Mouse (Mus musculus): ENCODE results near the gene Scn8a.

Gene Scn8a

DNA sequence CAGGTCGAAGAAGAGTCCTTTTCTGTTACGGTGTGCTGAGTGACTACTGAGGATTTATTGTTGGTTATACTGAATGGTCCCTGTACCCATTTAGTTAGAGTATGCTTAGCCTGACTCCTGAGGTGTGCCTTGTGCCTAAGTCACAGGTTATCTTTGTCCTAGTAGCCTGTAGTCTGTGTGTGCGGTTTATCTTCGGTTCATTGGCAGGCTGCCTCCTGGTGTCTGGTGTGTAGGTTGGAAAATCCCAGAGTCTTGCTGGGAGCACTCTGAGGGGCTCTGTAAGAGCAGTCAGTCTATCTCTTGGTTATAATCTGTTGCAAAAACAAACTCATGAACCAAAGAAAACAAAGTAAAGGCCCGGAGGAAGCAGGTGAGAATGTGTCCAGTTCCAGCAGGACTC, 11.7 kb downstream of the Scn8a start:
- no peak for DNase-seq

DNA sequence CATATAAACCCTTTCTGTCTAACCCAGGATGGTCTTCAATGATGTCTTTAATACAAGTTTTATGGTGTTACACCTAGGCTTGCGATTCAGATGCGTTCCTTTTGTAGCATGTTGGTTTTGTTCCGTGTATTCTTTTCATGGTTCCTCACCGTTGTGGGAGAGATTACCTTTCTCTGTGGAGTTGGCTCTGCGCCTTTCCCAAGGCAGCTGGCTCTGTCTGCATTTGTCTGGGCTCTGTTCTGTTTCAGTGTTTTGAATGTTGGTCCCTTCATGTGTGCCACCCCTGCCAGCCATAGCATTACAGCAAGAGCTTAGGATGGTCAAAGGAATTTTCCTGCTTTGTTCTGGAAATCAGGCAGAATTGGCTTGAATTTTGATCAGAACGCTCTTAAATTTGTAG, 14.8 kb downstream of the Scn8a start:
- no peak for DNase-seq

DNA sequence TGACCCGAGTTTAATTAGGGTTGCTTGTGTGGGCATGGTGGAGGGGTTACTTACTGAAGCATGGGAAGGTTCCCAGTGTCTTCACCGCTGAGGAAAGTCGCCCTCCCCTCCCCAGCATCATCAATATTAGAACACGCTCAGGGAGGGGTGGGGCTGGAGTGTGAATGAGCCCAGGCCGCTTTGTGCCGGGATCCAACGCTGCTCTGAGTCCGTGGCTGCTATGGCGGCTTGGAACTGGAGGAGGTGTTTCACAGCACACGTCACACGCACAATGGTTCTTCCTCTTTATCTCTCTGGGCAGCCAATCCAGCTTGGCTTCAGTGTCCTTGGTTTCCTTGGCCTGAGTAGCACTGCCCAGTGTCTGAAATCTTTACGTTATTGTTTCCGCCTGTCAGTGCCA, 22.3 kb downstream of the Scn8a start:
- no peak for DNase-seq

DNA sequence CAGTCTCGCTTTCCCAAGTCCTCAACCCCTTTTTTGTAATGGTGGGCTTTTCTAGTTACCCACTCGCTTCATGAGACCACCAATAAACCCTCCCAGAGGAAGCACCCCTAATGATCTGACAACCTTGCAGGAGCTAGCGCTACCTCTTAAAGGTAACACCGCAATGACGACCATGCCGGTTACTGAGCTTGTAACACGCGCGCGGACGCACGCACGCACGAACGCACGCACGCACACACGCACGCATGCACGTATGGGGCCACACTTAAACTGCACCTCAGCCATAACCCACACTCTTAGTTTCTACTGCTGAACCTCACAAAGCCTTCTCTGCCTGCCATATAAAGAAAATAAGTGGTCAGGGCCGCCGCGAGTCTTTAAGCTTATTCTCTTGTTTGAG, 26.8 kb downstream of the Scn8a start:
- DNase-seq: no peak

DNA sequence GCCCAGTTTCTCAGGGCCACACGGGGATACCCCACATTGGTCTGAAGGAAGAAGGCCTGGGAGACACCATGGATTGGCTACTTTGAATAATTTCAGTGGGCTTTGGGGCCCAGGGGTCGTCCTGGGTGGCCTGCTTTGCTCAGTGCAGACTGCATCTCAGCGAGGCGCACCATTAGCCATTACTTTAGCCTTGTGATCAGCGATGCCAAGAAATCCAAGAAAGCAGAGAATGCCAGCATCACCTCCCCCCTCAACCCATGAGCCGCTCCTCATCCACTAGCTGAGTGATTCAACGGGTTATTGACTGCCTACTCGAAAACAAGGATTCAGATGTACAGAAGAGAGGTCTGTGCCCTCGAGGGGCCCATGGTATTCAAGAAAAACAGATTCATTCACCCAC, 34.2 kb downstream of the Scn8a start:
- no peak for DNase-seq

DNA sequence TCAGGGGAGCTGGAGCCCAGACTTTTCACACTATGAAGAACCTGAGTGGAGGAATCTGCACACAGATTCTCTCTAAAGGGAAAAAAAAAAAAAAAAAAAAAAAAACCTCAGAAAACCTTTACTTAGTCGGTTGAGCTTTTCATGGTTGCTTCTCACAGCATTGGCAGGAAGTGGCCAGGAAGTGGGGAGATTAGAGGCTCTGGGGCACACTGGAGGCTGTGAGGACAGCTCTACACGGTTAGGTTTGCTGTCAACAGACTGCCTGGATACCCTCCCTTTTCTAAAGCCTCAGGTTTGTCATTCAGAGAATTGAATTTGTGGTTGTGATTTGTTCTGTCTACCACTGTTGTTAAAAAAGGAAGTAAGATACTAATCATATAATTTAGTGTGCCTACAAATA, 35.3 kb downstream of the Scn8a start:
- no peak for DNase-seq

DNA sequence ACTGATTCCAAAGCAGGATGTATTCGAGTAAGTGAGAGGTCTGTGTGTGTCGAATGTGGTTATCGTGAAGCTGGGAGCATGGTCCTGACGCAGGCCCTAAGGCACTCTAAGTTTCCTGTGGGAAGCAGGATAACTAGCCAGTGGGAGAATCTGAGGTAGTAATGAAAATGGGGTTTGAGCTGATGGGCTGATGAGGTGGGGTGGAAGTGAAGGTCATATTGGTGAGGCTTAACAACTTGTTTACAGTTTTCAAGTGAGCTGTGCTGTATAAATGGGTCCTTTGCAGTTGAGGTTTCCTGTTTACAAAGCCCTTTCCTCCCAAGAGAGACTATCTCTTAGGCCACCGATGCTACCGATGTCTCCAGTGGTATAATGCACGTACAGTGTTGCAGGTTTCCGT, 36.1 kb downstream of the Scn8a start:
- no peak for DNase-seq

DNA sequence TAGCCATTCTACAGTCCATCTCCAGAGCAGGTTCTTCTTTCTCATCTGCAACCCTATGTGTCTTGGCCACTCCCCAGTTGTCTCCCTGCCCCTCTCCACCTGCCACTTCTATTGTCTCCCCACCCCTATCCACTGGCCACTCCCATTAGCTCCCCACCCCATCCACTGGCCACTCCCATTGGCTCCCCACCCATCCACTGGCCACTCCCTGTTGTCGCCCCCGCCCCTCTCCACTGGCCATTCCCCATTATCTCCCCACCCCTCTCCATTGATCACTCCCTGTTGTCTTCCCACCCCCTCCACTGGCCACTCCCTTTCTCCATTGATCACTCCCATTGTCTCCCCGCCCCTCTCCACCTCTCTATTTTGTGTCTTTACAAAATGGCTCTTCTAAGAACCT, 39.2 kb downstream of the Scn8a start:
- no peak for DNase-seq

- peak; percentile 82 for DNase-seq
These were observed 40.1 kb downstream of the Scn8a start for GRCm38 (mm10) chr15:100909734-100910163.

GRCm38 (mm10) chr15:100910381-100910841, 40.8 kb downstream of the Scn8a start:
- peak; percentile 63 for DNase-seq

DNA sequence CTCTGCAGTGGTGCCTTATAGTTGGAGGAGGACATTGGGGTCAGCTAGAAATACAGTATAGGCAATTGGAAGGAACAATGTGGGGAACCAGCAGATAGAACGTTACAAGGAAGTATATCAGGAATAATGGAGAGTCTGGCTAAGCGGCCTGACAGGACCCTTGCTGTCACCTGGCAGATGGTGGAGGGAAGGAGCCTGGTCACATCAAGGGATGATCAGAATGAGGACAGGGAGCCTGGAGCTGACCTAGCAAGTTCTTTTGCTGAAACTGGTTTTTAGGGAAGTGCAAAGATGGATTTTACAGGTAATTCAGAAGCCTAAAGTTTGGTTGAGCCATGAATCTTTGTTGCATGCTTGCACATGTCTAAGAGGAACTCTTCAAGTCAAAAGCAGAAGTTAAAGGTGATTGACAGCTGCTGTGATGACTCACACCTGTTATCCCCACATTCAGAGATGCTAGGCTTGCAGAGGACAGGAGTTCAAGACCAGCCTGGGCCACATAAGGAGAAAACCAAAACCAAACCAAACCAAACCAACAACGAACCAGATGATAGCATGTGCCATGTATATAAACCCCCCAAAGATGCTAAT, 43.1 kb downstream of the Scn8a start:
- DNase-seq: no peak

- no peak for DNase-seq
These were observed 45.1 kb downstream of the Scn8a start for GRCm38 (mm10) chr15:100914734-100915242.

- DNase-seq: no peak
These were observed 48.4 kb downstream of the Scn8a start for GRCm38 (mm10) chr15:100918046-100918445.

DNA sequence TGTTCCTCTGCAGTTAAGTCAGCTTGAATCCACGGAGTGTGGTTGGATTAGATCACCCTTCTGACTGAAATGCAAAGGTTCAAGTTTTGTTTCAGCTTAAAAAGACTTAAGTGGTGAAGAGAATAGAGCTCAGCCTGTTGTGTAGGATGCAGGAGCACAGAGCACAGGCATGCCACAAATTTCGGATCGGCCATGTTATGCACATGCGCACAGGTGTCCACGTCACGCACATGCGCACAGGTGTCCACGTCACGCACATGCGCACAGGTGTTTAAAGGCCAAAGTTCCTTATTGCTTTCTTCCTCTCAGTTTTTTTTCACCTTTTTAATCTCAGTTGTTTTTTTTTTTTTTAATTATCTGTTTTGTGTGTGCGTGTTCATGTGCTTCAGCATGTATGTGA, 52.6 kb downstream of the Scn8a start:
- no peak for DNase-seq

DNA sequence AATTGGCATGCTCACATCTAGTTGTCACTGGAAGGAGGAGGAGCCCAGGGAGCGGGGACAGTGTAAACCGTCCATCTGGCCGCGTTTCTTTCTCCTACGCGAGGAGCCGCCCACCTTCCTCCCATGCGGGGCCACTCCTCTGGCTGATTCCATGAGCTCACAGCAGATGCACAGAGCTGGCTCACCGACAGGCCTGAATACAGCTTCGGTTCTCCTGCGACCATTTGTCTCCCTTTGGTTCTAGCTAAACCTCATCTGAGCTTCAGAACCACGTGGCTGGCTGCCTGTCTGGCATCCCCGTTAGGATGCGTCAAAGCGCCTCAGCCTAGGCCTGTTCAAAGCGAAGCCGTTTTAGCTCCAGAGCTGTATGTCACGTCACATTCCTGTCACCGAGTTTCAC, 53.8 kb downstream of the Scn8a start:
- DNase-seq: peak; percentile 71

- no peak for DNase-seq
These were observed 55.3 kb downstream of the Scn8a start for GRCm38 (mm10) chr15:100924941-100925340.

DNA sequence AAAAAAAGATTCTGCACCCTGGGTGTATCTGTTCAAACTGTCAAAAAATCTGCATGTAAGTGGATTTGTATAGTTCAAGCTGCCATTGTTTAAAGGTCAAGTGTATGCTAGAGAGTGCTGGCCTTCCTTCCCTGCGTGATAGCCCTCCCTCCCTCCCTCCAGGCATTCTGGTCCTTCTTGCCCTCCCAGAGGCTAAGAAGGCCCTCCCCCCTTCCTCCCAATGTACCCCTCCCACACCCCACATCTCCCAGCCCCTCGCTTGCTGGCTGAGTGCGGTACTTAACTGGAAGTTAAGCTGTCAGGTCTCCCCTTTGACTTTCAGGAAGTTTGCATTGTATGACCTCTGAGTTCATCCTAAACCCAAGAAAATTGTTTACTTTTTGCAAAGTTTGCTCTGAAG, 60.8 kb downstream of the Scn8a start:
- no peak for DNase-seq

GRCm38 (mm10) chr15:100936176-100936575, 66.5 kb downstream of the Scn8a start:
- DNase-seq: no peak

GRCm38 (mm10) chr15:100948383-100948782, 78.7 kb downstream of the Scn8a start:
- peak; percentile 31 for DNase-seq

DNA sequence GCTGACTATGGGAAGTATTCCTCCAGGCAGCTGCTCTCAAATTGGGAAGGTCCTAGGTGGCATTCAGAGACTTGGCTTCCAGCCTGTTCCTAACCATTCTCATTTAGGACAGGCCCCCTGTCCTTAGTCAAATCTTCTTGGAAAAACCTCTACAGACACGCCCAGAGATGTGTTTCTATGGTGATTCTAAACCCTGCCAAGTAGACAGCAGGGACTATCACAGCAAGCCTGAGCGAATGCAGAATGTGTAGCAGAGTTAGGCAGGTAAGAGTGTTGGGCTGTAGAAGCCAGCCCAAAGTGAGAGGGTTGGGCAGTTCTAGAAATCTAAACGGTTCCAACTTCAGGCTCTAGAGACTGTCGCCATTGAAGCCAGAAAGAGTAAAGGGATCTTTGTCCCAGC, 79.5 kb downstream of the Scn8a start:
- DNase-seq: peak; percentile 36

DNA sequence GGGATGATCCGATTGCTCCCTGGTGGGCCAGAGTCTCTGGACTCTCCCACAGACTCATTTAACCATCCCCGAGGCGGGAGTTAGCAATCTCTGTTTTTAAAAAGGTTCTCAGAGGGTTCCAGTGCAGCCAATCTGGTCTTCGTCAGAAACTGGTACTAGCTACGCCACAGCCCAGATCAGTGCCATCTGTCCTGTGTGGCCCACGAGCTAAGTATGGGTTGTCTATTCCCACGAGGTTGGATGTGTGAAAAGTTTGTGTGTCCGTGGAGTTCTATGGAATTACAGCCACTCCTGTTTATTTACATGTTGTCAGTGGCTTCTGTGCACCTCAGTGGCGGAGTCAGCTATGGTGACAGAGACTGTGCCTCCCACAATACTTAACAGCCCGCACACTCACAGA, 81.8 kb downstream of the Scn8a start:
- DNase-seq: no peak

GRCm38 (mm10) chr15:100952292-100952691, 82.6 kb downstream of the Scn8a start:
- no peak for DNase-seq

GRCm38 (mm10) chr15:100952854-100953253, 83.2 kb downstream of the Scn8a start:
- no peak for DNase-seq

- no peak for DNase-seq
These were observed 84.3 kb downstream of the Scn8a start for GRCm38 (mm10) chr15:100953955-100954354.

DNA sequence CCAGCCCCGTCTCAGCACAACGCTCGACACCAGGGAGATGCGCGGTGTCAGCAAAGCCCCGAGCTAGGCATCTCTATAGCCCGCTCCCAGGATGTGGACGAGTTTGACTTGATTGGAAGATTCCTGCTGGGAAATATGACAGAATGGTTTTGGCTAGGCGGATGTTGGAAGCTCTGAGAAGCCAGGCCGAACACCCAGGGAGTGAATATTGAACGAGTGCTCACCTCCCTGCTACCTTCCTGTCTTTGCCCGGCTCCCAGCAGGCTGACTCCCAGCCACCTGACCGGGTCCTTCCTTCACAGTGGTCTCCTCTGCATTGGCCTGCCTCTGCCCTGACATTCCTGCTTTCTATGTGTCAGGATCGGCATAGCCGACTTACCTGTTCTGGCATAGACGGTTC, 85.1 kb downstream of the Scn8a start:
- DNase-seq: peak; percentile 46

Measured in cerebellum, adult 8-10 months (tissue).